Mouse (Mus musculus) midbrain, postnatal 0 days (tissue): ENCODE measurements around the gene Snx1. TPM values are rescaled to one million over a fixed set of nuclear protein-coding genes. Genes with fewer than 3 reads are reported as not detected.

ENCODE experiments used
- ATAC-seq: fragments of 200-750 bp; cut with Nextera tagmentation; 2 replicates; pipeline ENCODE4 v1.8.0; 2017; ENCODE audit warnings: moderate number of reproducible peaks, mild to moderate bottlenecking, moderate TSS enrichment, moderate library complexity; ENCODE audit not compliant: low FRiP score
- DNase-seq: peaks from one replicate; pipeline ENCODE4 v3.0.0-alpha.2; 2015; ENCODE audit warnings: low spot score
- H3K27ac ChIP-seq: fragments of 300-500 bp; sonication (generic); 2 replicates; pipeline ENCODE4 v1.5.1; 2014; ENCODE audit warnings: low read depth, mild to moderate bottlenecking, low read length, mixed read lengths
- H3K27me3 ChIP-seq: fragments of 300-500 bp; sonication (generic); 2 replicates; pipeline ENCODE4 v1.6.1; 2014; ENCODE audit warnings: low read length, control low read depth, mixed read lengths; ENCODE audit not compliant: insufficient read depth
- H3K36me3 ChIP-seq: fragments of 300-500 bp; sonication (generic); 2 replicates; pipeline ENCODE4 v1.6.1; 2014; ENCODE audit warnings: low read length, control low read depth, mixed read lengths; ENCODE audit not compliant: insufficient read depth
- H3K4me1 ChIP-seq: fragments of 300-500 bp; sonication (generic); 2 replicates; pipeline ENCODE4 v1.6.1; 2014; ENCODE audit warnings: mild to moderate bottlenecking, control low read depth, antibody characterized with exemption, low read length, mixed read lengths; ENCODE audit not compliant: insufficient read depth
- H3K4me2 ChIP-seq: fragments of 300-500 bp; sonication (generic); 2 replicates; pipeline ENCODE4 v1.6.1; 2014; ENCODE audit warnings: low read depth, mild to moderate bottlenecking, low read length, mixed read lengths; ENCODE audit not compliant: poor library complexity, severe bottlenecking
- H3K4me3 ChIP-seq: fragments of 300-500 bp; sonication (generic); 2 replicates; pipeline ENCODE4 v1.5.1; 2014; ENCODE audit warnings: low read depth, mild to moderate bottlenecking, low read length, moderate library complexity
- H3K9ac ChIP-seq: fragments of 300-500 bp; sonication (generic); replicated peaks from 2 replicates; pipeline ENCODE4 v1.6.1; 2014; ENCODE audit warnings: mild to moderate bottlenecking, low read length, moderate library complexity, mixed read lengths; ENCODE audit not compliant: poor library complexity, severe bottlenecking
- H3K9me3 ChIP-seq: fragments of 300-500 bp; sonication (generic); 2 replicates; pipeline ENCODE4 v1.6.1; 2016; ENCODE audit warnings: low read length, control low read depth
- CTCF ChIP-seq: IDR thresholded peaks from 2 replicates; pipeline ENCODE4 v1.5.1; 2016; ENCODE audit warnings: antibody characterized with exemption, mild to moderate bottlenecking
- WGBS: fragments of 180-500 bp; shearing (Covaris S2); extraction: QIAGEN DNeasy Blood & Tissue Kit; methylation state at CpG from one replicate; pipeline ENCODE4 v1.1.7; 2014; 5-methylcytosine and 5-hydroxymethylcytosine counted together
- polyA plus RNA-seq: library from polyadenylated mRNA; unstranded; fragments of >200 nt; fragmentation: Nextera tagmentation; extraction: Ambion mirVana; gene quantifications from 2 replicates; pipeline ENCODE4 v1.2.1, GENCODE M21; 2015
- total RNA-seq: library from RNA; depleted of rRNA; stranded (reverse); fragments of >200 nt; gene quantifications from 2 replicates; pipeline ENCODE4 v1.2.3, GENCODE M21; 2014

Gene Snx1
- total and polyA plus RNA-seq, 2 experiments from 2014 or later = 38.1 to 47.1 TPM

GRCm38 (mm10) chr9:66138193-66138592 is 11.8 kb upstream of the Snx1 start:
- no peak overlapping the region for H3K27ac ChIP-seq
- H3K27me3 ChIP-seq = no peaks in the 10 kb centered on the region
- no peak for ATAC-seq
- no peak overlapping the region for H3K4me3 ChIP-seq
- no peak overlapping the region for H3K4me2 ChIP-seq
- no peak for TF ChIP-seq CTCF
- H3K9ac ChIP-seq = no peak overlapping the region
- WGBS = 93% methylated on average over 7 of the region's 7 CpGs
- H3K9me3 ChIP-seq = no peaks in the 10 kb centered on the region
- peaks cover 36% of the 10 kb centered on the region for H3K36me3 ChIP-seq
- DNase-seq = no peak
- no peaks in the 10 kb centered on the region for H3K4me1 ChIP-seq

GRCm38 (mm10) chr9:66135967-66136366 is 9.6 kb upstream of the Snx1 start:
- Histone ChIP-seq H3K4me1 (no peaks in the 10 kb centered on the region), H3K27me3 (no peaks in the 10 kb centered on the region), H3K27ac (no peak overlapping the region), H3K9ac (no peak overlapping the region), H3K9me3 (no peaks in the 10 kb centered on the region), H3K4me2 (no peak overlapping the region), H3K36me3 (peaks cover 39% of the 10 kb centered on the region), H3K4me3 (no peak overlapping the region)
- no peak for ATAC-seq
- peak; percentile 12 for DNase-seq
- 54% methylated on average over 4 of the region's 4 CpGs for WGBS
- TF ChIP-seq CTCF = peak; percentile 57

- WGBS = 89% methylated on average over 2 of the region's 2 CpGs
- H3K9ac ChIP-seq = no peak overlapping the region
- H3K4me2 ChIP-seq = no peak overlapping the region
- peaks cover 10% of the 10 kb centered on the region; the same call in 1 of the 2 replicates for H3K4me1 ChIP-seq
- peaks cover 13% of the 10 kb centered on the region for H3K36me3 ChIP-seq
- H3K4me3 ChIP-seq = no peak overlapping the region
- no peak for TF ChIP-seq CTCF
- ATAC-seq (no peak), DNase-seq (no peak)
- no peak overlapping the region for H3K27ac ChIP-seq
- H3K9me3 ChIP-seq = no peaks in the 10 kb centered on the region
- no peaks in the 10 kb centered on the region for H3K27me3 ChIP-seq
Measured at GRCm38 (mm10) chr9:66131466-66131865, 5.1 kb upstream of the Snx1 start.

- ATAC-seq (no peak), DNase-seq (no peak)
- H3K4me1 ChIP-seq = peaks cover 25% of the 10 kb centered on the region
- 96% methylated on average over 4 of the region's 4 CpGs for WGBS
- no peaks in the 10 kb centered on the region for H3K27me3 ChIP-seq
- no peaks in the 10 kb centered on the region for H3K9me3 ChIP-seq
- no peak overlapping the region; the same call in 1 of the 2 replicates for H3K9ac ChIP-seq
- H3K36me3 ChIP-seq = no peaks in the 10 kb centered on the region; the same call in 1 of the 2 replicates
- TF ChIP-seq CTCF = no peak
- H3K4me2 ChIP-seq = no peak overlapping the region
- H3K27ac ChIP-seq = no peak overlapping the region
- no peak overlapping the region for H3K4me3 ChIP-seq
Measured at GRCm38 (mm10) chr9:66127884-66128283, 1.5 kb upstream of the Snx1 start.

- no peaks in the 10 kb centered on the region for H3K27me3 ChIP-seq
- H3K4me1 ChIP-seq = peaks cover 25% of the 10 kb centered on the region
- TF ChIP-seq CTCF = no peak
- 47% methylated on average over 6 of the region's 6 CpGs for WGBS
- peak overlapping the region; percentile 68 for H3K9ac ChIP-seq
- peak overlapping the region; percentile 63; the same call in 1 of the 2 replicates for H3K27ac ChIP-seq
- no peaks in the 10 kb centered on the region for H3K9me3 ChIP-seq
- ATAC-seq (no peak), DNase-seq (no peak)
- H3K4me3 ChIP-seq = peak overlapping the region; percentile 63
- H3K36me3 ChIP-seq = no peaks in the 10 kb centered on the region; the same call in 1 of the 2 replicates
- H3K4me2 ChIP-seq = peak overlapping the region; percentile 84
Measured at GRCm38 (mm10) chr9:66127193-66127546, 783 bp upstream of the Snx1 start.

GRCm38 (mm10) chr9:66125543-66126455 is 588 bp downstream of the Snx1 start:
- H3K9ac ChIP-seq = no peak overlapping the region

More at GRCm38 (mm10) chr9:66125543-66126455, 588 bp downstream of the Snx1 start:
- Histone ChIP-seq H3K36me3 (no peaks in the 10 kb centered on the region), H3K27ac (0 out of 2 replicates have a peak overlapping the region, but pooled peaks have one; percentile 63), H3K4me1 (peaks cover 25% of the 10 kb centered on the region), H3K9me3 (no peaks in the 10 kb centered on the region), H3K4me2 (peak overlapping the region; percentile 84), H3K27me3 (no peaks in the 10 kb centered on the region), H3K4me3 (peak overlapping the region; percentile 63)
- ATAC-seq = no peak
- WGBS = 63% methylated on average over 12 of the region's 12 CpGs
- TF ChIP-seq CTCF = no peak
- no peak for DNase-seq
